Mouse (Mus musculus) MEL (cell line): ENCODE measurements at regions not wholly inside any gene's neighbourhood (a gene's known extent, or its start where the extent isn't known, plus 50 kb on each side); places are given as distances from the start of the nearest gene placed in this dataset.

Experiments
- BHLHE40 ChIP-seq: IDR thresholded peaks from 2 replicates; pipeline ENCODE4 v1.6.1; 2012; ENCODE audit warnings: low read depth, mild to moderate bottlenecking, inconsistent platforms, low read length, improper control_type of control experiment, borderline replicate concordance
- CTCF ChIP-seq, 3 experiments: IDR thresholded peaks in 2 of 3; conservative IDR thresholded peaks in 1 of 3; 2 replicates each; pipeline ENCODE4 v1.5.1; 2011 to 2012; ENCODE audit warnings: low read length in 3 of 3, low read depth in 2 of 3, mild to moderate bottlenecking in 2 of 3, improper control_type of control experiment in 1 of 3, inconsistent platforms in 1 of 3, mixed read lengths in 1 of 3, moderate library complexity in 1 of 3; ENCODE audit not compliant: control insufficient read depth in 1 of 3, insufficient read depth in 1 of 3, poor library complexity in 1 of 3, severe bottlenecking in 1 of 3
- GATA1 ChIP-seq: IDR thresholded peaks from 2 replicates; pipeline ENCODE4 v1.6.1; 2011; ENCODE audit warnings: low read depth, low read length, improper control_type of control experiment
- MAFK ChIP-seq: IDR thresholded peaks from 2 replicates; pipeline ENCODE4 v1.6.1; 2011; ENCODE audit warnings: low read depth, mild to moderate bottlenecking, low read length, improper control_type of control experiment, borderline replicate concordance
- POLR2A ChIP-seq, 2 experiments: IDR thresholded peaks; 2 replicates each; pipeline ENCODE4 v1.6.1; 2011 to 2012; ENCODE audit warnings: low read length in 2 of 2, mild to moderate bottlenecking in 2 of 2, control low read depth in 1 of 2, improper control_type of control experiment in 1 of 2, low read depth in 1 of 2, moderate library complexity in 1 of 2; ENCODE audit not compliant: control insufficient read depth in 1 of 2, insufficient read depth in 1 of 2, poor library complexity in 1 of 2
- TAL1 ChIP-seq: IDR thresholded peaks from 2 replicates; pipeline ENCODE4 v1.6.1; 2012; ENCODE audit warnings: mild to moderate bottlenecking, inconsistent platforms, low read length, moderate library complexity, mixed read lengths
- TBP ChIP-seq: IDR thresholded peaks from 2 replicates; pipeline ENCODE4 v1.8.0; 2011; ENCODE audit warnings: low read depth, low read length, improper control_type of control experiment

- TF ChIP-seq TBP (no peak), POLR2A (IDR thresholded peaks at IDR 0.05; ENCODE audit: control insufficient read depth in 1 of 2, insufficient read depth in 1 of 2, low read depth in 1 of 2, low read length in 2 of 2, poor library complexity in 1 of 2) (no peak), CTCF (IDR thresholded peaks at IDR 0.05 in 2 of 3, conservative IDR thresholded peaks at IDR 0.05 in 1 of 3; ENCODE audit: control insufficient read depth in 1 of 3, insufficient read depth in 1 of 3, low read depth in 2 of 3, low read length in 3 of 3, poor library complexity in 1 of 3, severe bottlenecking in 1 of 3) (no peak), GATA1 (no peak), MAFK (no peak), BHLHE40 (no peak), TAL1 (no peak)
These were observed 995.7 kb downstream of the Pla2g4a start for GRCm38 (mm10) chr1:148965358-148965757.
